Mouse (Mus musculus) mesoderm, embryonic 11.5 days (tissue): Measurements from ENCODE around the gene Nos3.

Experiments
- DNase-seq: peaks from one replicate; pipeline ENCODE4 v3.0.0-alpha.2; 2012; ENCODE audit warnings: low read depth, low spot score

The Nos3 gene

GRCm38 (mm10) chr5:24344477-24345051, 20.0 kb upstream of the Nos3 start:
- no peak for DNase-seq

GRCm38 (mm10) chr5:24346313-24346712, 18.3 kb upstream of the Nos3 start:
- DNase-seq, result no peak

GRCm38 (mm10) chr5:24347186-24347875, 17.3 kb upstream of the Nos3 start:
- DNase-seq, result no peak

GRCm38 (mm10) chr5:24348128-24348527, 16.5 kb upstream of the Nos3 start:
- DNase-seq, result peak; percentile 75

GRCm38 (mm10) chr5:24348546-24348945, 16.1 kb upstream of the Nos3 start:
- DNase-seq, result no peak

- DNase-seq, result no peak
Measured at GRCm38 (mm10) chr5:24350073-24350472, 14.5 kb upstream of the Nos3 start.

GRCm38 (mm10) chr5:24350531-24351250, 13.9 kb upstream of the Nos3 start:
- DNase-seq, result no peak

GRCm38 (mm10) chr5:24351278-24351677, 13.3 kb upstream of the Nos3 start, which contains the start of gene Kcnh2:
TSS of gene Kcnh2 (minus strand) at chr5:24351604.
- DNase-seq, result no peak

GRCm38 (mm10) chr5:24351701-24352171, 12.9 kb upstream of the Nos3 start:
- peak; percentile 90 for DNase-seq

- DNase-seq, result peak; percentile 67
Measured at GRCm38 (mm10) chr5:24352251-24352859, 12.3 kb upstream of the Nos3 start.

- no peak for DNase-seq
Measured at GRCm38 (mm10) chr5:24353327-24353726, 11.3 kb upstream of the Nos3 start.

GRCm38 (mm10) chr5:24356764-24357163, 7.8 kb upstream of the Nos3 start:
- no peak for DNase-seq

GRCm38 (mm10) chr5:24357461-24357860, 7.1 kb upstream of the Nos3 start:
- DNase-seq, result peak; percentile 91

GRCm38 (mm10) chr5:24360792-24361454, 3.7 kb upstream of the Nos3 start:
- peak; percentile 85 for DNase-seq

GRCm38 (mm10) chr5:24363467-24363866, 1.1 kb upstream of the Nos3 start:
- no peak for DNase-seq

- no peak for DNase-seq
Measured at GRCm38 (mm10) chr5:24364061-24364460, 549 bp upstream of the Nos3 start.

GRCm38 (mm10) chr5:24364963-24365362, 353 bp downstream of the Nos3 start:
- no peak for DNase-seq

- DNase-seq, result no peak
Measured at GRCm38 (mm10) chr5:24365528-24365927, 918 bp downstream of the Nos3 start.

- no peak for DNase-seq
Measured at GRCm38 (mm10) chr5:24366426-24366825, 1.8 kb downstream of the Nos3 start.

- no peak for DNase-seq
Measured at GRCm38 (mm10) chr5:24369767-24370166, 5.2 kb downstream of the Nos3 start.

GRCm38 (mm10) chr5:24373807-24374206, 9.2 kb downstream of the Nos3 start:
- DNase-seq, result no peak

GRCm38 (mm10) chr5:24374216-24374615, 9.6 kb downstream of the Nos3 start:
- no peak for DNase-seq
